Mouse (Mus musculus) ovary, postnatal 36 days (tissue): Measurements from ENCODE around the gene Zap70.

Source experiments
- DNase-seq: peaks from one replicate; pipeline ENCODE4 v3.0.0; 2022; ENCODE audit warnings: low spot score, mixed read lengths

Zap70 gene

DNA sequence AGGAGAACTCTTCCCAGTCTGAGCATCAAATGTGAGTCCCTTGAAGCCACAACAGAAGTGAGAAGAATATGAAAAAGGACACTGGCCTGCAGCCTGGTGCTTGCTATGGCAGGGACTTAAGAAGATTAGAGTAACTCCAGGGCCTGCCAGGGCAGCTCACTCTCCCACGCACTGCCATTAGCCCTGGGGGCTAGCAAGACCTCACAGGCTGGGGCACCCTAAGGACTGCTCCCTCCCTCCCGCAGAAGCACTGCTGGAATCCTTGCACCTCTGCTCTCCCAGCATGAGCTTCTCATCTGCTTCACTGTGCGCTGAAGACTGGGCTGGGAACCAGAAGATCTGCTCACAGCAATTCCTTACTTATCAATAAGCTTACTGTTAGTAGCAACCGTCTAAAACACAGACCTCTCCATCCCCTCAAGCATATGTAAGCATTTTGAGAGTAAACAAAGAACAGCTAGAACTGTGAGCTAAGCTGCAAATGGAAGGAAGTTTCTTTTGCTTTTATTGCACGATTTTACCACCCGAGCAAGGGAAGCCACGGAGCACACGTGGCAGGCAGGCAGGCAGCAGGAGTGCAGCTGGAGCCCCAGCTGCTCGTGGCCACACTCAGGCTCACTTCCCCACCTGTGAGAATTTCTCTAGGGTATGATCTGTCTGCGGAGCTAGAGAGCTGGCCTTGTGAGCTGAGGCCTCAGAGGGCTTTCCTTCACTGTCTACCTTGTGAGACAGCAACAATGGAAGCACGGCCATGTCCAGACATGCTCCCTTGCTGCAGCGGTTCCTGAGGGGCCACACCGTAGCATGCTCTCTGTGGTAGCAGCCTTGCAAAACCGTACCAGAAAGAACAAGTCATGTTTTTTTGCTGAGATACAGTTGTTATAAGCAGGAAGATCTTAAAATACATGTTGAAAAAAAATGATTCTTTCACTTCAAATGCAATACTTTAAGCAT is 69.6 kb downstream of the Zap70 start:
- no peak for DNase-seq
